Mouse (Mus musculus): Measurements from ENCODE around the gene Ces1h. TPM values are rescaled to one million over a fixed set of nuclear protein-coding genes. Genes with fewer than 3 reads are reported as not detected.

The Ces1h gene
- polyA plus RNA-seq, 1 experiment: not detected

- Histone ChIP-seq H3ac (ENCODE audit: control insufficient read depth, insufficient read length, low read depth) (no peak overlapping the region), H3K36me3 (ENCODE audit: control insufficient read depth, insufficient read depth) (no peaks in the 10 kb centered on the region), H3K79me3 (ENCODE audit: low read depth) (no peaks in the 10 kb centered on the region), H3K27me3 (ENCODE audit: control insufficient read depth, insufficient read depth, insufficient read length) (no peaks in the 10 kb centered on the region), H3K4me3 (ENCODE audit: insufficient read depth, poor library complexity, severe bottlenecking) (no peak overlapping the region), H3K79me2 (ENCODE audit: control insufficient read depth, insufficient read depth) (no peaks in the 10 kb centered on the region)
- TF ChIP-seq CEBPB (IDR thresholded peaks at IDR 0.05; ENCODE audit: low read depth) (no peak), CTCF (IDR thresholded peaks at IDR 0.05; ENCODE audit: control insufficient read depth, insufficient read depth, insufficient read length) (no peak), USF1 (IDR thresholded peaks at IDR 0.05; ENCODE audit: low read depth) (no peak), FOSL1 (IDR thresholded peaks at IDR 0.05; ENCODE audit: insufficient read depth, low read length, poor library complexity, severe bottlenecking) (no peak), MYOG (IDR thresholded peaks at IDR 0.05; ENCODE audit: control insufficient read depth, extremely low read depth, insufficient read length) (no peak), MYOD1 (IDR thresholded peaks at IDR 0.05; ENCODE audit: control insufficient read depth, insufficient read length, low read depth) (no peak)
Observed at GRCm38 (mm10) chr8:93325123-93325522, 54.4 kb downstream of the Ces1h start.

GRCm38 (mm10) chr8:93317031-93317430 lies 62.5 kb downstream of the Ces1h start:
- H3K36me3 ChIP-seq (ENCODE audit: control insufficient read depth, insufficient read depth): no peaks in the 10 kb centered on the region
- H3K79me3 ChIP-seq (ENCODE audit: low read depth): no peaks in the 10 kb centered on the region
- no peak overlapping the region for H3K4me3 ChIP-seq (ENCODE audit: insufficient read depth, poor library complexity, severe bottlenecking)
- no peak overlapping the region for H3ac ChIP-seq (ENCODE audit: control insufficient read depth, insufficient read length, low read depth)
- H3K79me2 ChIP-seq (ENCODE audit: control insufficient read depth, insufficient read depth): no peaks in the 10 kb centered on the region
- TF ChIP-seq CEBPB (IDR thresholded peaks at IDR 0.05; ENCODE audit: low read depth) (no peak), MAX (IDR thresholded peaks at IDR 0.05) (no peak), FOSL1 (IDR thresholded peaks at IDR 0.05; ENCODE audit: insufficient read depth, low read length, poor library complexity, severe bottlenecking) (no peak), MYOD1 (IDR thresholded peaks at IDR 0.05; ENCODE audit: control insufficient read depth, insufficient read length, low read depth) (no peak), USF1 (IDR thresholded peaks at IDR 0.05; ENCODE audit: low read depth) (no peak), MYOG (IDR thresholded peaks at IDR 0.05; ENCODE audit: control insufficient read depth, extremely low read depth, insufficient read length) (no peak), CTCF (IDR thresholded peaks at IDR 0.05; ENCODE audit: control insufficient read depth, insufficient read depth, insufficient read length) (no peak)
- no peaks in the 10 kb centered on the region for H3K27me3 ChIP-seq (ENCODE audit: control insufficient read depth, insufficient read depth, insufficient read length)

- no peak overlapping the region for H3K4me3 ChIP-seq (ENCODE audit: insufficient read depth, poor library complexity, severe bottlenecking)
- TF ChIP-seq MAX (IDR thresholded peaks at IDR 0.05) (no peak), MYOG (IDR thresholded peaks at IDR 0.05; ENCODE audit: control insufficient read depth, extremely low read depth, insufficient read length) (no peak), FOSL1 (IDR thresholded peaks at IDR 0.05; ENCODE audit: insufficient read depth, low read length, poor library complexity, severe bottlenecking) (no peak), CTCF (IDR thresholded peaks at IDR 0.05; ENCODE audit: control insufficient read depth, insufficient read depth, insufficient read length) (no peak), CEBPB (IDR thresholded peaks at IDR 0.05; ENCODE audit: low read depth) (no peak), USF1 (IDR thresholded peaks at IDR 0.05; ENCODE audit: low read depth) (no peak), MYOD1 (IDR thresholded peaks at IDR 0.05; ENCODE audit: control insufficient read depth, insufficient read length, low read depth) (no peak)
- no peaks in the 10 kb centered on the region for H3K27me3 ChIP-seq (ENCODE audit: control insufficient read depth, insufficient read depth, insufficient read length)
- H3K36me3 ChIP-seq (ENCODE audit: control insufficient read depth, insufficient read depth): no peaks in the 10 kb centered on the region
- no peak overlapping the region for H3ac ChIP-seq (ENCODE audit: control insufficient read depth, insufficient read length, low read depth)
- no peaks in the 10 kb centered on the region for H3K79me3 ChIP-seq (ENCODE audit: low read depth)
- H3K79me2 ChIP-seq (ENCODE audit: control insufficient read depth, insufficient read depth): no peaks in the 10 kb centered on the region
Observed at GRCm38 (mm10) chr8:93315557-93315956, 64.0 kb downstream of the Ces1h start.

Other genes with a start within 250 kb of the Ces1h start
- not detected for gene Ces1c, start 248.4 kb downstream of the Ces1h start, polyA plus RNA-seq (2012; fragmentation: generic; extraction: Trizol)
- gene Ces1d, start 181.9 kb downstream of the Ces1h start, polyA plus RNA-seq (2012; fragmentation: generic; extraction: Trizol): not detected
- not detected for gene Ces1e, start 150.1 kb downstream of the Ces1h start, polyA plus RNA-seq (2012; fragmentation: generic; extraction: Trizol)
- not detected for gene Ces1f, start 100.0 kb downstream of the Ces1h start, polyA plus RNA-seq (2012; fragmentation: generic; extraction: Trizol)
- gene Ces1g, start 42.4 kb downstream of the Ces1h start, polyA plus RNA-seq (2012; fragmentation: generic; extraction: Trizol): not detected
- gene Ces5a, start 156.1 kb upstream of the Ces1h start, polyA plus RNA-seq (2012; fragmentation: generic; extraction: Trizol): not detected